ENCODE assay signal across 8 mouse cellular contexts in the genomic region with DNA sequence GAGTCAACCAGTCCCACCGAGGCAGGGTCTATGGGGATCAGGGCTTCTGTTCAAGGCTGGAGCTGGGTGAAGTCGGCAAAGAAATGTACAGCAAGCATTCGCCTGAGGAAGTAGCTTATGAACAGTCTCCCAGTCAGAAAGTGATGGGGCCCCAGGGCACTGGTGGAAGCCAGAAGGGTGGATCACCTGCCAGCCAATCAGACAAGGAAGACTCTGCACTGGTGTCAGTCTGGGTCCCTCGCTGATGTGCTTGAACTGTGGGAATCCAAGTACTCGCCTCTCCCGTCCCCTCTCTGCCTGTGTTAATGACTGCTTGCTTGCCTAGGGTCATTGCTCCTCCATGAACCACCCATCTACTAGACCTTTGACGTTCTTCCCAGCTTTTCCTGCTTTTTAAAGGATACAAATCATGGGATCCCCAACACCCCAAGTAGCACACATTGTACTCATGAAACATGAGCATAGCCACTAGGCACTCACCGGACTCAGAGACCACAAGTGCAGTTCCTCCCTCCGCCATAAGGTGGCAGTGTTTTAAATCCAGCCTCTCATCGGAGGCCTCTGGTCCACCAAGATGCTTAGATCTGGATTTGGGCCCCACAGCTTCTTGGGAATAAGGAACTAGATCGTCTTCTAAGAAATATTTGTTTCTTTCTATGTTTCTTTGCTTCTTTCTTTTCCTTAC.
DNase-seq lines count a peak whose midpoint lies in the region; TF ChIP-seq lines count a peak whose summit lies in the region.

No protein-coding gene starts in this region.

- TF ChIP-seq CTCF in left cerebral cortex, adult 2 months (IDR thresholded peaks at IDR 0.05) = peak; percentile 65

- intact Hi-C loops in left cerebral cortex, adult 2 months (cut with DNase I) = loop anchor here (5.0 kb wide), 1 partner anchor 120 kb away; the partner anchor contains the start of gene Sh3bp4
- intact Hi-C loops in left cerebral cortex, postnatal 25 days (cut with DNase I) = loop anchor here (5.0 to 10.0 kb wide), 4 partner anchors 120 to 770 kb away; partner anchors contain the start of gene Sh3bp4

- peak; percentile 33 to 56 for DNase-seq in adrenal gland, adult 18-20 months (ENCODE audit: low spot score in 2 of 2)
- no peak for DNase-seq in adrenal gland, adult 2 months
- DNase-seq in left cerebral cortex, adult 2 months (ENCODE audit: extremely low spot score in 1 of 2, low spot score in 2 of 2) = no peak
- no peak for DNase-seq in left cerebral cortex, postnatal 25 days (ENCODE audit: low spot score in 2 of 2)
- peak; percentile 22 to 28 for DNase-seq in cerebellum, postnatal 36 days
- DNase-seq in large intestine, adult 2 months (ENCODE audit: low read depth, low spot score) = peak; percentile 31
- DNase-seq in testis, postnatal 10 days (ENCODE audit: low spot score) = peak; percentile 76
- no peak for DNase-seq in layer of hippocampus, postnatal 36 days

- H3K27ac ChIP-seq in left cerebral cortex, adult 2 months = no peak overlapping the region

- H3K4me3 ChIP-seq in left cerebral cortex, adult 2 months = no peak overlapping the region

- WGBS in large intestine, adult 2 months = 69% methylated on average over 11 of the region's 11 CpGs

Comparison
In these comparisons a context has a peak if more than half of its experiments do, and no peak if none do; other contexts are left out.
1. DNase-seq: peak in adrenal gland, adult 18-20 months (2 of 2), cerebellum, postnatal 36 days (2 of 2), large intestine, adult 2 months (single experiment) and testis, postnatal 10 days (single experiment); none in adrenal gland, adult 2 months (single experiment), left cerebral cortex, adult 2 months (0 of 2), left cerebral cortex, postnatal 25 days (0 of 2) and layer of hippocampus, postnatal 36 days (0 of 2).